Mouse (Mus musculus) right cerebral cortex, postnatal 14 days (tissue): ENCODE data around the gene Cyp4f17.
"Not testable (repeated sequence)": the region's sequence is repeated elsewhere in the genome, so short reads cannot be mapped to it uniquely, and the experiment has no call there.

Experiments used
- DNase-seq: peaks from one replicate; pipeline ENCODE4 v3.0.0; 2022

Cyp4f17 gene

GRCm38 (mm10) chr17:32528408-32529337, 22.8 kb downstream of the Cyp4f17 start:
- DNase-seq = peak; percentile 87

GRCm38 (mm10) chr17:32532356-32532755, 26.5 kb downstream of the Cyp4f17 start:
- not testable (repeated sequence) for DNase-seq

DNA sequence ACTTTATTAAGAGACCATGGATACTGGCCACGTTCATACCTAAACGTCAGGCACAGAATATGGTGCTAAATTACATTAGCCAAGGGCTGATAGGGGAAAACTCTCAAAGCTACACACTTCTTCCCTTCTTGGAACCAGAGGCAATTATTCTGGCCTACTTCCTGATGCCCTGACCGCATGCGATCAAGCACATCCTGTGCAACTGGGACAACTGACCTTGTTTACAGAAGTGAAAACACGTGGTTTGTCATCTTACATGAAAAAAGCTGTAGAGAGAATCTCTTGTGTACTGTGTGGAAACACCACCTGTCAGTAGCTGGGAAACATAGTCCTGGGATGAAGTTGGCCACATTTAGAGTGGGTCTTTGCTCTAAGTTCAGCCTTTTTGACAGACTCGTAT, 28.2 kb downstream of the Cyp4f17 start:
- no peak for DNase-seq

DNA sequence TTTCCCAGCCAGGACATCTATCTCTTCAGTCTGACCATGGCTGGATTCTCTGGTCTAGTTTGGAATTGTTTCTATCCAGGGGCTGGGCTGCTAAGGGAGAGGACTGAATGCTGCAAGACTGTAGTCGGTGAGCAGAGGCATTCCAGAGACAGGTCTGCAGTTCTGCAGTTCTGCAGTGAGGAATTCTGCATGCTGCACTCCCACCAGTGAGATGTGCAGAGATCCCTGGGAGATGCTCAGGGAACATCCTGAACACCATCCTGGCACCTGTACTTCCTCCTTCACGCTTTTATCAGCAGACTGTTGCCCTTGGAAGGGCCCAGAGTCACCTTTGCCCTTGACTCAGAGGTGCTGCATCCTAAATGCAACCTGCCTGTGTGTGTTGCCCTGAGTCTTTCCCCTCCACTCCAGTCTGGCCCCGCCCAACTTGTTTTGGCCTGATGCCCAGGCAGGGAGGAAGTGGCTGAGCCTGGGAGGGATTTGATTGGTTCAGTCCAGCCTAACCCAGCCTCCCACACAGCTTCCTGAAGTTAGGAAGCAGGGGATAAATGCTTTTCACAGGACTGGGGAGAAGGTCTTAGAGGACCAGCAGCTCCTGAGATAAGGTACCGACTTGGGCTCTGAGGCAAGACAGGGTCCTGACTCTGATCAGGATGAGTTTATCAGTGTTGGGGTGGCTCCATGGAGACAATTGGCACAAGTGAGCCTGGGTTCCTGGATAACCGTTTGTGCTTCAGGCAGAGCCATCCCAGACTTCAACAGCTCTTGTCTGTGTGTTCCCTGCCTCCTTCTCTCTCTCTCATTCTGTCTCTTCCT, 30.4 kb downstream of the Cyp4f17 start, which contains the start of gene Cyp4f16:
TSS of gene Cyp4f16 (plus strand) at position 508 of the 816 bp plus-strand sequence.
- peak; percentile 78 for DNase-seq

DNA sequence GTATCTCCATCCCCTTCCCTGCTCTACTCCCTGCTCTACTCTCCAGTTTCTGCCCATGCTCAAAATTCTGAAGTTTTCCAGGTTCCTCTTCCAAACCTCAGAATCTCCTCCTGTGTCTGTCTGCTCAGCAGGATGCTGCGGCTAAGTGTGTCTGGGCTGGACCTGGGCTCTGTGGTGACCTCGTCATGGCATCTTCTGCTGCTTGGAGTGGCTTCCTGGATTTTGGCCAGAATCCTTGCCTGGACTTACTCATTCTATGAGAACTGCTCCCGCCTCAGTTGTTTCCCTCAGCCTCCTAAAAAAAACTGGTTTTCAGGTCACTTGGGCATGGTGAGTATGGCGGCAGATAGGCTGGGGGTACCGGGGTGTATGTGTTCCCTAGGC, 31.0 kb downstream of the Cyp4f17 start:
- no peak for DNase-seq

DNA sequence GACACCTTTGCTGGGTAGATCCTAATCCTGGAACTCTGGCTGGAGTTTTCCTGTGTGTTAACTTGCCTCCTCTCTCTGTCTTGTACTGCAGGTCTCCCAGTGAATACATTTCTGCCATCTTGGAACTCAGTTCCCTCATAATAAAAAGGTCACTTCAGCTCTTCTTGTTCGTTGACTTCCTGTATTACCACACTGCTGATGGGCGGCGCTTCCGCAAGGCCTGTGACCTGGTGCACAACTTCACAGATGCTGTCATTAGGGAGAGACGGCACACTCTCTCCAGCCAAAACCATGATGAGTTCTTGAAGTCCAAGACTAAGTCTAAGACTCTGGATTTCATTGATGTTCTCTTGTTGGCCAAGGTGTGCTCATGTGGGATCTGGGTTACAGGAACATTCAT, 38.9 kb downstream of the Cyp4f17 start:
- not testable (repeated sequence) for DNase-seq

DNA sequence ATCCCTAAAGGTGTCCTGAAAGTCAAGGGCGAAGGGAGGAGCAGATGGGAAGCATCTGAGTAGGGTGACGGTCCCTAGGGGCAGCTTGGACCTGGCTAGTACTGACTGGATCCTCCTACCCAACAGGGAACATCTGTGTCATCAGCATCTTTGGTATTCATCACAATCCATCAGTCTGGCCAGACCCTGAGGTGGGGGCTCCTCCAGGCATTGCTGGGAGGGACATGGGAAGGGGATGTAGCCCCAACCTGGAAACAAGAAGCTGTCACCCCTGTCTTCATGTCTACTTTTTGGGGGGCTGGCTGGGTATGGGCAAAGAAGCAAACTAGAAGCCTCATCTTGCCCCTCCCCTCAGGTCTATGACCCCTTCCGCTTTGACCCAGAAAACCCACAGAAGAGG, 44.5 kb downstream of the Cyp4f17 start:
- DNase-seq = not testable (repeated sequence)

DNA sequence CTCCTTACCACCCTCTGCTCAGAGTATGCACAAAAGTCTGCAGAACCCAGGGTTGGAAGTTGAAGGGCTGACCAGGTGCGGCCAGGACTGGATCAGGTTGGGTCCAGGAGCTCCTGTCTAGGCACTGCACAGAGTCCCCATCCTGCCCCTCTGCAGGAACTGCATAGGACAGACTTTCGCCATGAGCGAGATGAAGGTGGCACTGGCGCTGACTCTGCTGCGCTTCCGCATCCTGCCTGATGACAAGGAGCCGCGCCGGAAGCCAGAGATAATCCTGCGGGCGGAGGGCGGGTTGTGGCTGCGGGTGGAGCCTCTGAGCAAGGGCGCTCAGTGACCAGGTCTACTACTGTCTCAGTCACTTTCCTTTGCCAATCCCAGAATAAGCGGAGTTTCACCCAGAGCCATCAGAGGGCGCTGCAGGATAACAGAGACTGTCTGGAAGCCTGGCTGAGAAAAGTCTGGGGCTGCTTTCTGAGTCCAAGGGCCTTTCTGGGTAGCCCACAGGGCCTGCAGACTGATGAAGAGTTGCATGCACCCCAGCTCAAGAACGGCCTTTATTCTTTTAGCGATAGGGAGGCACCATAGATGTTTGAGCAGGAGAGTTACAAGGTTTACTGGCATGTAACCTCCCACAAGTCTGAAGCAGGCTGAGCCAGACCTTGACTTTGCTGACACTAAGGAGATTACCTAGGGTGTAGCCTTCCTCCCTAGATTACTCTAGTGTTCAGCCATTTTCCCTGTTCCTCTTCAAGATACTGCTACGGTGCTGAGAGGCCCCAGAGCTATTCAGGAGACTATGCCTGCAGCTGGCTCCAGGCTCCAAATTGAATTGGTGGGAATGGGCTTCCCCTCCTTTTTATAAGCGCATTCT, 45.3 kb downstream of the Cyp4f17 start:
- DNase-seq = peak; percentile 85

- DNase-seq = not testable (repeated sequence)
Observed at GRCm38 (mm10) chr17:32553016-32553415, 47.2 kb downstream of the Cyp4f17 start.

- DNase-seq = not testable (repeated sequence)
Observed at GRCm38 (mm10) chr17:32554368-32554767, 48.5 kb downstream of the Cyp4f17 start.

GRCm38 (mm10) chr17:32563301-32563700, 57.5 kb downstream of the Cyp4f17 start:
- DNase-seq = not testable (repeated sequence)

DNA sequence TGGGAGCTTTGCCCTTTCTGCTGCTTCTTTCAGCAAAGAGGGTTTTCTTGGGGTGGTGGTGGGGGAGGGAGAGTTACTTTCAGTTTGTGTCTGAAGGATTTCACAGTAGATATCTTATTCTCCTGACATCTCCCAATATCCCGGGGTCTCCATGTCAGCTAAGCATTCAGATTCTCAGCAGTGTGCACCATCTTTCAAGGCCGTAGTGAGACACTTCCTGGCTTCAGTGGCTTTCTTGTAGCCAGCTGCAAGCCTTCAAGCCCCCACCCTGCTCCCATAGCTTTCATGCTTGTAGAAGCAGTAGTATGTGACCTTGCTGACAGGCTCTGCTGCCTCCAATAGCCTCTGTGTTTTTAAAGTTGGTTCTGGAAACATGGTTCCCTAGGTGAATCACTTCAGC, 67.4 kb downstream of the Cyp4f17 start:
- DNase-seq = not testable (repeated sequence)

- DNase-seq = no peak
Observed at GRCm38 (mm10) chr17:32577496-32578186, 71.8 kb downstream of the Cyp4f17 start.
